Mouse (Mus musculus) erythroblast, embryonic 14.5 days (primary cell): ENCODE results near the gene Cln6. TPM values are rescaled to one million over a fixed set of nuclear protein-coding genes. Genes with fewer than 3 reads are reported as not detected.
"Not testable (repeated sequence)": the region's sequence is repeated elsewhere in the genome, so short reads cannot be mapped to it uniquely, and the experiment has no call there.

Experiments used
- H3K27me3 ChIP-seq: 2 replicates; pipeline ENCODE4 v1.6.1; 2012; ENCODE audit warnings: inconsistent platforms; ENCODE audit not compliant: control insufficient read depth
- H3K36me3 ChIP-seq: 2 replicates; pipeline ENCODE4 v1.6.1; 2012; ENCODE audit warnings: mild to moderate bottlenecking, inconsistent platforms; ENCODE audit not compliant: control insufficient read depth
- H3K4me1 ChIP-seq: 2 replicates; pipeline ENCODE4 v1.6.1; 2012; ENCODE audit warnings: inconsistent platforms; ENCODE audit not compliant: control insufficient read depth
- H3K4me3 ChIP-seq: replicated peaks from 2 replicates; pipeline ENCODE3; 2012; ENCODE audit warnings: moderate library complexity, mild to moderate bottlenecking, inconsistent platforms
- H3K9me3 ChIP-seq: 2 replicates; pipeline ENCODE4 v1.6.1; 2012; ENCODE audit warnings: low read length, inconsistent platforms, mixed read lengths; ENCODE audit not compliant: control insufficient read depth
- GATA1 ChIP-seq: IDR thresholded peaks from 2 replicates; pipeline ENCODE4 v1.6.1; 2012; ENCODE audit warnings: low read length, inconsistent platforms, mixed read lengths
- TAL1 ChIP-seq: IDR thresholded peaks from 3 replicates; pipeline ENCODE4 v1.6.1; 2012; ENCODE audit warnings: low read length, inconsistent platforms, mixed read lengths
- polyA plus RNA-seq: library from polyadenylated mRNA; stranded (reverse); fragments of >175 nt; gene quantifications from 2 replicates; pipeline ENCODE4 v1.2.3, GENCODE M21; 2012

Cln6 gene
- polyA plus RNA-seq, 1 experiment = 2.2 TPM

- H3K4me1 ChIP-seq = peaks cover 44% of the 10 kb centered on the region
- TF ChIP-seq GATA1 (no peak), TAL1 (no peak)
- H3K36me3 ChIP-seq = peaks cover 53% of the 10 kb centered on the region
- no peak overlapping the region for H3K4me3 ChIP-seq
- H3K27me3 ChIP-seq = no peaks in the 10 kb centered on the region
- no peaks in the 10 kb centered on the region for H3K9me3 ChIP-seq
These were observed 4.9 kb downstream of the Cln6 start for GRCm38 (mm10) chr9:62843356-62844024.

- H3K36me3 ChIP-seq = peaks cover 63% of the 10 kb centered on the region
- H3K4me1 ChIP-seq = peaks cover 37% of the 10 kb centered on the region
- H3K27me3 ChIP-seq = no peaks in the 10 kb centered on the region
- no peaks in the 10 kb centered on the region for H3K9me3 ChIP-seq
- TF ChIP-seq GATA1 (no peak), TAL1 (no peak)
- no peak overlapping the region for H3K4me3 ChIP-seq
These were observed 5.9 kb downstream of the Cln6 start for GRCm38 (mm10) chr9:62844461-62844860.

GRCm38 (mm10) chr9:62847694-62848093 is 9.1 kb downstream of the Cln6 start:
- H3K4me1 ChIP-seq = peaks cover 18% of the 10 kb centered on the region
- H3K9me3 ChIP-seq = no peaks in the 10 kb centered on the region
- no peaks in the 10 kb centered on the region for H3K27me3 ChIP-seq
- TF ChIP-seq GATA1 (no peak), TAL1 (no peak)
- peaks cover 67% of the 10 kb centered on the region for H3K36me3 ChIP-seq
- H3K4me3 ChIP-seq = no peak overlapping the region

DNA sequence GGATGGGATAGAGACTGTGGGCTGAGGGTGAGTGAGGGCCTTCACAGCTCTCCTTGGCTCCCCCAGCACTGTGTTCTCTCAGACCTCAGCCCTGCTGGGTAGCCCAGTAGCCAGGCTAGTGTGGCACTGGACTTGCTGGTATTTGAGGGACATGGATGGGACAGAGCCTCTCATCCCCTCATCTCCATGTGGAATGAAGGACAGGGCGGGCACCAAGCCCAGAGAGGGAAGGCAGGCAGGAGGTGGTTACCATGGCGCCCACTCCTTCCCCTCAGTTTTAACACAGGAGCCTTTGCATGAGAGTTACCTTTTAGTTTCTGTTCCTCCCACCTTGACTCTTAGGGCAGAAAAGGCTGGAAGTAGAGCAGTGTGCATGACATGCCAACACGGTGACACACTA is 10.1 kb downstream of the Cln6 start:
- H3K36me3 ChIP-seq = peaks cover 62% of the 10 kb centered on the region
- peaks cover 13% of the 10 kb centered on the region for H3K4me1 ChIP-seq
- H3K4me3 ChIP-seq = no peak overlapping the region
- TF ChIP-seq GATA1 (no peak), TAL1 (no peak)
- H3K27me3 ChIP-seq = no peaks in the 10 kb centered on the region
- no peaks in the 10 kb centered on the region for H3K9me3 ChIP-seq

DNA sequence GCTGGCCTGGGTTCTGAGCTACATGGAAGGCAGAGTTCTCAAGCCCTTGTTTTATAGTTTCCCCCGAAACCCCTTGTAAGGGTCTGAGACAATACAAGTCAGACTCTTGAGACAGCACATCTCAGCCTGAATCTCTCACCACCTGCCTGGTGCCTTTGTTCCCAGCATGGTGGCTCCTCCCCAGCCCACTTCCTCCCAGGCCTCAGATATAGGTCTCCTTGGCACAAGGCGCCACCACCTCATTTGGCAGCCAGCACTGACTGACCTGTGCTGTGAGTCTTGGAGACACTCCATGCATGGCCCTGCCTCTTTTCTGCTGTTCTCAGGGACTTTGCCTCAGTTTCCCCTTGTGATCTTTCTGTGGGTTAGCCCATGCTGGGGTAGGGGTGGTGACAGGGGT is 13.0 kb downstream of the Cln6 start:
- H3K4me3 ChIP-seq = no peak overlapping the region
- H3K36me3 ChIP-seq = peaks cover 49% of the 10 kb centered on the region
- H3K9me3 ChIP-seq = no peaks in the 10 kb centered on the region
- H3K4me1 ChIP-seq = peaks cover 11% of the 10 kb centered on the region
- H3K27me3 ChIP-seq = no peaks in the 10 kb centered on the region
- TF ChIP-seq GATA1 (no peak), TAL1 (no peak)

GRCm38 (mm10) chr9:62854483-62854882 is 15.9 kb downstream of the Cln6 start:
- H3K4me1 ChIP-seq = no peaks in the 10 kb centered on the region
- TF ChIP-seq GATA1 (no peak), TAL1 (no peak)
- H3K9me3 ChIP-seq = no peaks in the 10 kb centered on the region
- H3K27me3 ChIP-seq = no peaks in the 10 kb centered on the region
- H3K36me3 ChIP-seq = peaks cover 22% of the 10 kb centered on the region
- no peak overlapping the region for H3K4me3 ChIP-seq

DNA sequence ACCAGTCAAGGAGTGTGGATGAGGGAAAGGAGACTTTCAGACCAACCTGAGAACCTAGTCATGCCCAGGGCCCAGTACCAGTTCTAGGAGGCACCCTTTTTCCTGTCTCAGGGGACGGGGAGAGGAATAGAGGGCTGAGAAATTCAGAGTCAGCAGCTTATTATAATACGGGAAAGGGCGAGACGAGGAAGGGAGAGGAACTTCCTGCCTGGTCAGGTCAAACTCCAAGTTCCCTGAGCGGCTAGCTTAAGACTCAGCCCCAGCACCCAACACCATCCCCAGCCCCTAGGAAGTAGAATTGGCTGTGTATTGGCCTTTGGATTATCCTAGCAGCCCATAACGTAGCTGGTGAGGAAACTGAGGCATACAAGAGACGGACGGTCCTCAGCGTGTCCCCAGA is 18.6 kb downstream of the Cln6 start:
- Histone ChIP-seq H3K4me1 (no peaks in the 10 kb centered on the region), H3K9me3 (no peaks in the 10 kb centered on the region), H3K4me3 (no peak overlapping the region), H3K36me3 (no peaks in the 10 kb centered on the region), H3K27me3 (no peaks in the 10 kb centered on the region)
- TF ChIP-seq GATA1 (no peak), TAL1 (no peak)

DNA sequence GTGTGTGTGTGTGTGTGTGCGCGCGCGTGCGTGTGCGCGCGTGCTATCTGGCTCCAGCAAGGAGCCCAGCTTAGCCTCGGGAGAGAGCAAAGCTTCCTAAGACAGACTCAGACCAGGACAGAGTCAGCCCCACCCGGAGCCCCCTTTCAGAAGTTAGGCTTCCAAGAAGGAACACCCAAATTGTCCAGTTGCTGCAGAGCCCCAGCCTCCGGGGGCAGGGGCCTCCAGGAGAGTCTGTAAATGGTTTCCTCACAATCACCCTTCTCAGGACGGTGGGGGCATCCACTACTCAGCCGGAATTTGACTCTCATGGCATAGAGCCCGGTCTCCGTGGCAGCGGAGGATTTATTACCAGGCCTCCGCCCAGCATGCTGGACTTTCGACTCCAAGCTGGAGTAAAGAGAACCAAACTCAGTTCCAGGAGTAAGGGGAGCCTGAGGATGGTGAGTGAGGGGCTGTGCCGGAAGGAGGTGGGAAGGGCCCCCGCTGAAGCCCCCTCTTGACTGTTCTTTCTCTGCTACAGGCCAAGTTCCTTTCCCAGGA is 19.2 kb downstream of the Cln6 start, which contains the start of gene Calml4:
Gene Calml4, plus strand, starts transcription at position 362 of the 543 bp plus-strand sequence.
- no peak within 1 kb of the TSS for H3K4me3 ChIP-seq
- no peak for TF ChIP-seq GATA1
- H3K27me3 ChIP-seq = no peaks in the 10 kb centered on the region
- no peaks in the 10 kb centered on the region for H3K36me3 ChIP-seq
- no peaks in the 10 kb centered on the region for H3K9me3 ChIP-seq
- no peaks in the 10 kb centered on the region for H3K4me1 ChIP-seq

DNA sequence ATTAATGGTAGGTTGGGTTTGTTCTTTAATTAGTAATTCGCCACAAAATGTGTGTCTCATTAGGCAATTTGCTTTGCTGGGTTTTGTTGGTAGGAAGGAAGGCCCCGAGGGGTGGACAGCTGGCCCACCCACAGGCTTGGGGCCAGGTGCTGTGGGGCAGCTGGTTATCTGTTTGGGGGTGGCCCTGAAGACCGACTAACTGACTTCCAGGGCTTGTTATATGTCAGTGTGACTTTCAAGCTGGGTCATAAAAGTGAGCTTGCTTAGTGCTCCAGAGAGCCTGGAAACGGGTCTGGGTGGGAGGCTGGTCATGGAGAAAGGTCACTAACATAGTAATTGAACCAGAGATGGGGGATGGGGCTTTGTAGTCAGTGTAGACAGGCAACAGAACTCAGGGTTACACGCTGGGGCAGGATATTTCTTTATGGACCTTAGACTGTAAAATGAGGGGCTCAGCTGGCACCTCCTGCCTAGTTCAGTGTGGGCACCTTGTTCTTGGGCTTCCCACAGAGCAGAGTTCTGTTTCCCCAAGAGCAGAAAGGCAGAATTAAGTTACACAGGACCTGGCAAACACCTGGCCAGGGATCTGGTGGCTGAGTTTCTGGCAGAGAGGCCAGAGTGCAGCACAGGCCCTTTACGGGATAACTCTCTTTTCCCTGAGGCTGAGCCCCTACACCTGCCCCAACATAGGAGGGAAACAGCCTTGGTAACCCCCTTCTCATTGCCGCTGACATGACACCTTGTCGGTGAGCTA is 19.9 kb downstream of the Cln6 start:
- H3K36me3 ChIP-seq = no peaks in the 10 kb centered on the region
- TF ChIP-seq TAL1 (no peak), GATA1 (no peak)

DNA sequence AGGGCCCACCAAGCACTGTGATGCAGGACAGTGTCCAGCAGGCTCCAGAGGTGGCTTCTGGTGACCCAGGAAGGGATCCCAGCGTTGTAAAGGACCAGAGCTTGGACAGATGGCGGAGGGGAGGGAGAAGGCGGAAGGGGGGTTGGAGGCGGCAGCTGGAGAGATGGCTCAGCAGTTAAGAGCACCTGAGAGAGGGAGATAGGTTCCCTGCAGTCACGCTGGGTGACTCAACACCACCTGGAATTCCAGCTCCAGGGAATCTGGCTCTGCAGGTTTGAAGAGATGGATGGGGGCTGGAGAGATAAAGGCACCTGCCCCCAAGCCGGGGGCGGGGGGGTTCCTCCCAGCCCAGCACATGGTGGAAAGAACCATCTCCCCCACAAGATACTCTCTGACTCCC is 21.5 kb downstream of the Cln6 start:
- H3K9me3 ChIP-seq, H3K27me3 ChIP-seq, H3K4me1 ChIP-seq, H3K4me3 ChIP-seq, H3K36me3 ChIP-seq: not testable (repeated sequence)

More for the DNA sequence above, 19.9 kb downstream of the Cln6 start:
- Histone ChIP-seq H3K27me3 (no peaks in the 10 kb centered on the region), H3K4me3 (no peak overlapping the region), H3K4me1 (no peaks in the 10 kb centered on the region), H3K9me3 (no peaks in the 10 kb centered on the region)
